Mouse (Mus musculus) heart, postnatal 0 days (tissue): ENCODE measurements at regions not wholly inside any gene's neighbourhood (a gene's known extent, or its start where the extent isn't known, plus 50 kb on each side); places are given as distances from the start of the nearest gene placed in this dataset.

Experiments
- CTCF ChIP-seq: IDR thresholded peaks from 2 replicates; pipeline ENCODE4 v1.5.1; 2016; ENCODE audit warnings: antibody characterized with exemption, control low read depth, low read depth
- EP300 ChIP-seq: IDR thresholded peaks from 2 replicates; pipeline ENCODE4 v1.6.1; 2016; ENCODE audit warnings: antibody characterized with exemption, low read depth

DNA sequence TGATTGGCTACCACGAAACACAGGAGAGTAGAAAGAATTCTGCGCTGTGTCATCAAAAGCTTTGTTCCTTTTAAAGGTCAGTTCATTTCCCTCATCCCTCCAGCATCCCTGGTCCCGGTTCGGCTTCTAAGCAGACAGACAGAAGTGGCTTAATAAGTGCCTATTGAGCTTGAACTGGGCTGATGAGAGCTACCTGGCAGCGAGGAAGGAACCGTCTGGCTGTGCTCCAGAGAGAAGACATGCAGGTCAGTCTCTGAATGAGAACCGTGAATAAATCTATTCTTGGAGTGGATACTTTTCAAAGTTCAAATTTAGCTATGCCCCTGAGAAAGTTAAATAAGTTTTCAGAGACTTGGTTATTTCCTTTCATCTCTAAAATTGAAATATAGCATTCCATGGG lies 135.0 kb upstream of the Fam78b start:
- no peak for TF ChIP-seq CTCF
- no peak for TF ChIP-seq EP300
